Mouse (Mus musculus) embryo, embryonic 10 days (tissue): ENCODE results near the gene Ppfia2.

Experiments
- DNase-seq: peaks from one replicate; pipeline ENCODE4 v3.0.0-alpha.2; 2015; ENCODE audit warnings: low spot score

Gene Ppfia2

GRCm38 (mm10) chr10:106670170-106670569, 200.0 kb downstream of the Ppfia2 start:
- no peak for DNase-seq

- DNase-seq: no peak
These were observed 211.3 kb downstream of the Ppfia2 start for GRCm38 (mm10) chr10:106681395-106681794.

- no peak for DNase-seq
These were observed 215.4 kb downstream of the Ppfia2 start for GRCm38 (mm10) chr10:106685519-106685918.

GRCm38 (mm10) chr10:106719936-106720335, 249.8 kb downstream of the Ppfia2 start:
- DNase-seq: no peak

GRCm38 (mm10) chr10:106732265-106732664, 262.1 kb downstream of the Ppfia2 start:
- DNase-seq: no peak

GRCm38 (mm10) chr10:106736230-106737063, 266.3 kb downstream of the Ppfia2 start:
- DNase-seq: no peak

- no peak for DNase-seq
These were observed 268.1 kb downstream of the Ppfia2 start for GRCm38 (mm10) chr10:106738190-106738589.

GRCm38 (mm10) chr10:106744966-106745365, 274.8 kb downstream of the Ppfia2 start:
- no peak for DNase-seq

GRCm38 (mm10) chr10:106761061-106761460, 290.9 kb downstream of the Ppfia2 start:
- no peak for DNase-seq

- DNase-seq: no peak
These were observed 293.6 kb downstream of the Ppfia2 start for GRCm38 (mm10) chr10:106763785-106764184.

GRCm38 (mm10) chr10:106775571-106775970, 305.4 kb downstream of the Ppfia2 start:
- no peak for DNase-seq

- no peak for DNase-seq
These were observed 345.3 kb downstream of the Ppfia2 start for GRCm38 (mm10) chr10:106815447-106815846.

- DNase-seq: no peak
These were observed 348.2 kb downstream of the Ppfia2 start for GRCm38 (mm10) chr10:106818381-106818780.

GRCm38 (mm10) chr10:106824215-106824614, 354.1 kb downstream of the Ppfia2 start:
- no peak for DNase-seq

GRCm38 (mm10) chr10:106838476-106838875, 368.3 kb downstream of the Ppfia2 start:
- no peak for DNase-seq

- DNase-seq: no peak
These were observed 388.0 kb downstream of the Ppfia2 start for GRCm38 (mm10) chr10:106858106-106858505.

- no peak for DNase-seq
These were observed 400.1 kb downstream of the Ppfia2 start for GRCm38 (mm10) chr10:106870233-106870632.

- no peak for DNase-seq
These were observed 401.7 kb downstream of the Ppfia2 start for GRCm38 (mm10) chr10:106871847-106872246.

GRCm38 (mm10) chr10:106872714-106873113, 402.6 kb downstream of the Ppfia2 start:
- no peak for DNase-seq

- no peak for DNase-seq
These were observed 411.2 kb downstream of the Ppfia2 start for GRCm38 (mm10) chr10:106881330-106881729.

GRCm38 (mm10) chr10:106896351-106896750, 426.2 kb downstream of the Ppfia2 start:
- peak; percentile 58 for DNase-seq

GRCm38 (mm10) chr10:106910108-106910507, 440.0 kb downstream of the Ppfia2 start:
- DNase-seq: no peak

- DNase-seq: no peak
These were observed 442.9 kb downstream of the Ppfia2 start for GRCm38 (mm10) chr10:106913032-106913431.

- DNase-seq: no peak
These were observed 444.1 kb downstream of the Ppfia2 start for GRCm38 (mm10) chr10:106914275-106914674.
